Mouse (Mus musculus): ENCODE measurements around the gene Gm7356.
"Not testable (repeated sequence)": the region's sequence is repeated elsewhere in the genome, so short reads cannot be mapped to it uniquely, and the experiment has no call there.

Gm7356 gene

DNA sequence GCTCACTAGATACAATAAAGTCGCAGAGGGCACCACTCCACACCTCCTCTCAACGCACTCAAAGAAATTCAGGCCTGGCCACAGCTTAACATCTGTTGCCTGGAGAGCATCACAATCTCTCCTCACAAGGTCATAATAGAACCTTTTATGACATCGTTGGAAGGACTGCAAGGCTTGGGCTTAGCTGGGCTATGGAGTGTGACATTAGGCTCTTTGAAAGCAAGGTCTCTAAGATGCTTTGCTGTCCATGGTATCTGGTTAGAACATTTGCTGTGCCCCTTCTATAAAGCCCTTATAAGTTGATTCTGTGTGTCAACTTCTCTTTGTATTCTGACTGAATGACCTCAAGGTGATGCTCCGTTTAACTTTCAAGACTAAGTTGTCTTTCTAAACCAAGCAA is at the start of gene Gm7356:
Gm7356 (minus strand) TSS at position 101 of the 400 bp plus-strand sequence.
- DNase-seq: not testable (repeated sequence)

DNA sequence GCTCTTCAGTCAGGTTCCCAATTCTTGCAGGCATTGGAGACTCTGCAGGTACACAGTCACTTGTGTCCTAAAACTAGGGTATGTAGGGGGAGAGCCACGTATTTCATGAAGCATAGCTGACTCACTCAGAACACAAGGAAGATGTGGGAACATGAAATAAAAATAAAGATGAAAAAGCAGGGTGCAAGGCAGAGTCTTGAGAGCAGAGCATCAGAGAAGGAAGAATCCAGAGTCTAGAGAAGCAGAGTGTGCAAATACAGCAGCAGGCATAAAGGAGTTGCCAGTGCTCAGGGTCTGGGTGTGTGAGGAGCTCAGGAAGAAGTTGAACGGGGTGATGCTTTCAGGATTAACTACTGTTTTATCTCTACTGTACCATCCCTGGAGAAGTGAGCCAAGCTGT is 38.4 kb upstream of the Gm7356 start:
- DNase-seq: not testable (repeated sequence)

DNA sequence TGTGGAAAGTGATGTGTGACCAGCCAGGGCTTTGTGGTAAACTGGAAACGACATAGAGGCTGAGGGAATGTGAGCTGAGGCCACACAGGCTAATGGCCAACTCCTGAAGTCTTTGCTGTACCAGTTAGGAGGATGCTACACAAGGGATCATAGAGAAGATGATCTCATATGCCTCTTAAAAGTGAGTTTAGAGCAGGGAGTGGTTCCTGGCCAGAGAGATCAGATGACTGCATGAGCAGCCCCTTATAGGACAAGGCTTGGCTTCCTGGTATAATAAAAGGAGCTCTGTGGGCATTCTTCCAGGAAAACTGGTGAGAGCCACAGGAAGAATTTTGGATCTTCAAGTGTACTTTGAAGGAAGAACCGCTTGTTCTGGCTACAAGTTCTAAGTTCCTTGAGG is 33.5 kb upstream of the Gm7356 start:
- DNase-seq: not testable (repeated sequence)

DNA sequence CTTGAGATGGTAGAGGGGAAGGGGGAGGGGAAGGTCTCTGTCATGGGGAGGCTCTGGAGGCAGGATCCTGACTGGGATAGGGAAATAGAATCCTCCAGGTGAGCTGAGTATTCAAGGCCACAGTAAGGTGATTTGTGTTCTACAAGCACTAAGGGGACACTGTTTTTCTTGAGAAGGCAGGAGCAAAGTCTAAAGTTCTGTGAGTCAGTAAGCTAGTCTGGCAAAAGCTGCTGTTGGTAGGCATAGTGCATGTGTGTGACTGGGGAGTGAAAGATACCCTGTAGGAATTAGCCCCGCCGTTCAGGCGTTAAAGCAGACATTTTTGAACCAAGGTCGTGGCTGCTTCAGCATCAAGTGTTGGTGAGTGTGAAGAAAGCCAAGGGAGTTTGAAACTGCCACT is 32.6 kb upstream of the Gm7356 start:
- not testable (repeated sequence) for DNase-seq

DNA sequence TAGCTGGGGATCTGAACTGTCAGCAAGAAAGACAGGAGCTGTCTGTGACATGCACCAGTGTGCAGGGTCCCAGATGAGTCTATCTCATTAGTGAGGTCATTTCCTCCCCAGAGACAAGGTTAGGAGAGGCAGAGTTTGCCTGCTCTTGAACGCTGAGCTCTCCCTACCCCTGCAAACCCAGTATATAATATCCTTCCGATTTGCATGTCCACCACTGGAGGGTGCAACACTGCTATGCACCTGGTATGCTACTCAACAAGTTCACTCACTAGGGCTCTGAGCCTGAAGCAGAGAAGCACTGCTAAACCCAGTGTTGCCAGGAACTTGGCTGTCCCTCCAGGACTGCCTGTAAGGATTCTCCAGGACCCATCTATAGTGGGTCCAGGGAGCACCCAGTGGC is 10.1 kb downstream of the Gm7356 start:
- DNase-seq: not testable (repeated sequence)

DNA sequence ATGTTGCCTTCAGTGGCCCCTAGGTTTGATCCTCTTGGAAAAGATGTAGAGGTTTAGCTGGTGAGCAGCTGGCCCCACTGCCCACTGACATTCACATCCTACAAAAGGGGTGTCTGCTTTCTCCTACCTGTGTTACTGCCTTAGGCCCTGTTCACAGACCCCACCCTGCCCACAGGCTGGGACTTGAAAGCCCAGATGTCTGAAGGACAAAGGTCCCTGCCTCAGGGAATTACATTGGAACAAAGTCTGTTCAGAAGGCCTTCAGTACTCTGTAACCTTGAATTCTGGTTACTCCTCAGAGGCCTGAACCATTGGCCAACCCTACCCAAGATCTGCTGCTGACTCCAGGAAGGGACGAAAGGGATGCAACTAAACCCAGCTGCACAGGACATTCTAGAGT is 15.8 kb downstream of the Gm7356 start:
- DNase-seq: no peak

DNA sequence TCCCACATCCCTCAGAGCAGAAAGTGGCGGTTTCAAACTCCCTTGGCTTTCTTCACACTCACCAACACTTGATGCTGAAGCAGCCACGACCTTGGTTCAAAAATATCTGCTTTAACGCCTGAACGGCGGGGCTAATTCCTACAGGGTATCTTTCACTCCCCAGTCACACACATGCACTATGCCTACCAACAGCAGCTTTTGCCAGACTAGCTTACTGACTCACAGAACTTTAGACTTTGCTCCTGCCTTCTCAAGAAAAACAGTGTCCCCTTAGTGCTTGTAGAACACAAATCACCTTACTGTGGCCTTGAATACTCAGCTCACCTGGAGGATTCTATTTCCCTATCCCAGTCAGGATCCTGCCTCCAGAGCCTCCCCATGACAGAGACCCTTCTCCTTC is 32.7 kb downstream of the Gm7356 start:
- DNase-seq: not testable (repeated sequence)

DNA sequence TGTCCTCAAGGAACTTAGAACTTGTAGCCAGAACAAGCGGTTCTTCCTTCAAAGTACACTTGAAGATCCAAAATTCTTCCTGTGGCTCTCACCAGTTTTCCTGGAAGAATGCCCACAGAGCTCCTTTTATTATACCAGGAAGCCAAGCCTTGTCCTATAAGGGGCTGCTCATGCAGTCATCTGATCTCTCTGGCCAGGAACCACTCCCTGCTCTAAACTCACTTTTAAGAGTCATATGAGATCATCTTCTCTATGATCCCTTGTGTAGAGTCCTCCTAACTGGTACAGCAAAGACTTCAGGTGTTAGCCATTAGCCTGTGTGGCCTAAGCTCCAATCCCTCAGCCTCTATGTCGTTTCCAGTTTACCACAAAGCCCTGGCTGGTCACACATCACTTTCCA is 33.6 kb downstream of the Gm7356 start:
- not testable (repeated sequence) for DNase-seq

DNA sequence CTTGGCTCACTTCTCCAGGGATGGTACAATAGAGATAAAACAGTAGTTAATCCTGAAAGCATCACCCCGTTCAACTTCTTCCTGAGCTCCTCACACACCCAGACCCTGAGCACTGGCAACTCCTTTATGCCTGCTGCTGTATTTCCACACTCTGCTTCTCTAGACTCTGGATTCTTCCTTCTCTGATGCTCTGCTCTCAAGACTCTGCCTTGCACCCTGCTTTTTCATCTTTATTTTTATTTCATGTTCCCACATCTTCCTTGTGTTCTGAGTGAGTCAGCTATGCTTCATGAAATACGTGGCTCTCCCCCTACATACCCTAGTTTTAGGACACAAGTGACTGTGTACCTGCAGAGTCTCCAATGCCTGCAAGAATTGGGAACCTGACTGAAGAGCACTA is 38.5 kb downstream of the Gm7356 start:
- not testable (repeated sequence) for DNase-seq

DNA sequence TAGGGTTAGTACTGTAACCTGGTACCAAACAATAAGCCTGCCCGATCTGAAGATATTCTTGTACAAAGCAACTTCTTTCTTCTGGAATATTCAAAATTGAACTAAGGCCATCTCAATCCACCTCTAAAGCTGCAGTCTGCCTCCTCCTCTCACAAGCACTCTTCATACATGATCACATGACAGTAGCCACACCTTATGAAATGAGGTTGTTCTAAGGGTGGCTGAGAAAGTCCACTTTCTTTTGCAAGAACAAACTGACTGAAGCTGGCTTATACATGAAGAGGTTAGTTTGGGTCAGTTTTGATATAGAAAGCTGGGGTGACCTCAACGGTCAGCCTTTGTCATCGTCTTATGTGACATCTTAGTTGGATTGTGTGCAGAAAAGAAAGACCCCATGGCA is 41.3 kb downstream of the Gm7356 start:
- DNase-seq: not testable (repeated sequence)

DNA sequence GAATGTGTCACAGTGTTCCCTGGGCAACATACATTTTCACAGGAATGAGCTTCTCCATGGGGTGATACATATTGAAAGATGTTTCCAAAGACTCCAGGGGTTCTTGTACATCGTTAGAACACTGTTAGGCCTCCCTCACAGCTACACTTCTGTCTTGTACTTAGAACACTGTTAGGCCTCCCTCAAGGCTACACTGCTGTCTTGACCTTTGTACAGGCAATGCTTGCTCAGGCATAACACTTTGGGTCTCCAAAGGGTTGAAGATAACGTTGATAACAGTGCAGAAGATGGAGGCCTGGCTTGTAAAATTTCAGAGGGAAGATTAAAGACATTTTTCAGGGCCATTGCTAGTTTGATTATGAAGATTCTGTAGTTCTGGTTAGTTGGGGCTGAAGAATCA is 45.4 kb downstream of the Gm7356 start:
- DNase-seq: not testable (repeated sequence)

DNA sequence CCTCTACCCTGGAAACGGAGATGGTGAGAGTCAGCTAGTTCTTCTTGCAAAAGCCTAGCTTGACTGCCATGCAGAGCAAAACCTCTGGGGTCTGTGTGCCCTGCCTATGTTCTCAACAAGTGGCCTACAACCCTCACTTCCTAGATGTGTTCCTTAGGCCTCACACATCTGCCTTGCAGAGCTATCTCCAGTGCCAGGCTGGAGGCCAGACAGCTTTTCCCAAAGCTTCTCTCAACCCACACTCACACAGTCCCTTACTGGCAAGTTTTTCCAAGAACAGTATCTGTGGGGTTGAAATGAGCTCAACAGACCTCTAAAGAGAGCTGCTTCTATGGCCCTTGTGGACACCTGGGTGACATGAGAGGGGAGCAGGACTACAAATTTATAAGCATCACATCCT is 51.9 kb downstream of the Gm7356 start:
- DNase-seq: not testable (repeated sequence)
